Mouse (Mus musculus): ENCODE results near the gene Utp15.

- TF ChIP-seq EP300 (IDR thresholded peaks at IDR 0.05; ENCODE audit: low read length) (no peak), POLR2A (IDR thresholded peaks at IDR 0.05; ENCODE audit: low read depth, low read length) (no peak), ZKSCAN1 (IDR thresholded peaks at IDR 0.05; ENCODE audit: borderline replicate concordance, low read depth, low read length) (no peak), BHLHE40 (IDR thresholded peaks at IDR 0.05; ENCODE audit: low read depth, low read length) (no peak), TCF12 (IDR thresholded peaks at IDR 0.05; ENCODE audit: low read depth, low read length) (no peak), CTCF (conservative IDR thresholded peaks at IDR 0.05 in 1 of 2, IDR thresholded peaks at IDR 0.05 in 1 of 2; ENCODE audit: low read depth in 2 of 2, low read length in 2 of 2) (no peak), E2F4 (IDR thresholded peaks at IDR 0.05; ENCODE audit: insufficient replicate concordance, low read depth, low read length) (no peak), ELF1 (IDR thresholded peaks at IDR 0.05; ENCODE audit: low read depth, low read length) (no peak), MAX (IDR thresholded peaks at IDR 0.05; ENCODE audit: low read length) (no peak), RAD21 (IDR thresholded peaks at IDR 0.05; ENCODE audit: low read depth, low read length) (no peak), PAX5 (IDR thresholded peaks at IDR 0.05; ENCODE audit: low read length) (no peak), CHD1 (IDR thresholded peaks at IDR 0.05; ENCODE audit: low read depth, low read length) (no peak), NELFE (IDR thresholded peaks at IDR 0.05; ENCODE audit: low read depth, low read length) (no peak), MXI1 (IDR thresholded peaks at IDR 0.05; ENCODE audit: low read depth, low read length) (no peak)
Observed at GRCm38 (mm10) chr13:98206546-98206870, 56.3 kb downstream of the Utp15 start.

Measured in CH12.LX (cell line).